Mouse (Mus musculus) ovary, postnatal 14 days (tissue): Measurements from ENCODE around the gene Atl3.
"Not testable (repeated sequence)": the region's sequence is repeated elsewhere in the genome, so short reads cannot be mapped to it uniquely, and the experiment has no call there.

Experiments used
- DNase-seq: peaks from one replicate; pipeline ENCODE4 v3.0.0; 2022; ENCODE audit warnings: low spot score

Gene Atl3

GRCm38 (mm10) chr19:7493352-7494186, at the start of gene Atl3:
Gene Atl3 (plus strand): TSS chr19:7494040.
- no peak for DNase-seq

GRCm38 (mm10) chr19:7445105-7445504, 48.7 kb upstream of the Atl3 start:
- no peak for DNase-seq

- DNase-seq, result no peak
Measured at GRCm38 (mm10) chr19:7445596-7445995, 48.2 kb upstream of the Atl3 start.

- no peak for DNase-seq
Measured at GRCm38 (mm10) chr19:7456803-7457202, 37.0 kb upstream of the Atl3 start.

GRCm38 (mm10) chr19:7458901-7459300, 34.9 kb upstream of the Atl3 start:
- DNase-seq, result no peak

- no peak for DNase-seq
Measured at GRCm38 (mm10) chr19:7459370-7459769, 34.5 kb upstream of the Atl3 start.

GRCm38 (mm10) chr19:7467915-7468314, 25.9 kb upstream of the Atl3 start:
- no peak for DNase-seq

GRCm38 (mm10) chr19:7470643-7471042, 23.2 kb upstream of the Atl3 start:
- DNase-seq, result no peak

GRCm38 (mm10) chr19:7479751-7480248, 14.0 kb upstream of the Atl3 start:
- no peak for DNase-seq

GRCm38 (mm10) chr19:7481541-7482265, 12.1 kb upstream of the Atl3 start:
- peak; percentile 11 for DNase-seq

GRCm38 (mm10) chr19:7482266-7482598, 11.6 kb upstream of the Atl3 start:
- no peak for DNase-seq

GRCm38 (mm10) chr19:7482599-7483511, 11.0 kb upstream of the Atl3 start, which contains the start of gene Rtn3:
Gene Rtn3 (minus strand): TSS chr19:7483281.
- DNase-seq, result peak; percentile 93

GRCm38 (mm10) chr19:7483512-7483882, 10.3 kb upstream of the Atl3 start:
- no peak for DNase-seq

- DNase-seq, result no peak
Measured at GRCm38 (mm10) chr19:7484076-7484475, 9.8 kb upstream of the Atl3 start.

GRCm38 (mm10) chr19:7487680-7488079, 6.2 kb upstream of the Atl3 start:
- DNase-seq, result no peak

GRCm38 (mm10) chr19:7491960-7492359, 1.9 kb upstream of the Atl3 start:
- no peak for DNase-seq

GRCm38 (mm10) chr19:7492682-7493081, 1.2 kb upstream of the Atl3 start:
- DNase-seq, result no peak

GRCm38 (mm10) chr19:7494187-7495015, 561 bp downstream of the Atl3 start:
- peak; percentile 85 for DNase-seq

GRCm38 (mm10) chr19:7495221-7496038, 1.6 kb downstream of the Atl3 start:
- no peak for DNase-seq

- DNase-seq, result not testable (repeated sequence)
Measured at GRCm38 (mm10) chr19:7496070-7496469, 2.2 kb downstream of the Atl3 start.
